Mouse (Mus musculus): Measurements from ENCODE around the gene Itk.

DNA sequence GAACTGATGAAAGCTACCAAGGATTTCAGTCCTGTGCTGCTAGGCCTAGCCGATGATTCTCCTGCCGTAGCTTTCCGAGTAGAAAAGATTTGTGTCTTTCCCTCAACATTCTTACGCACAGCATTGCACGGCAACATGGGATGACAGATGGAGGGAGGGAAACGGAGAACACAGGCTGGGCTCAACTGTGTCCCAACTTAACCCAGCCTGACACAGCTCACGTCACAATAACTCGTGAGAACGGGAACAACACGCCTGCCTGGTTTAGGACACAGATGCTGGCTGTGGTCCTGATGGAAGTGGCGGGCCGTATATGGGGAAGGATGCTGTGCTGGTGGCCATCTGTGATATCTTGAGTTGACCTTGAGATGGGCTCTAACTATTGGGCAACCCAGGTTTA lies 110.6 kb downstream of the Itk start:
- TF ChIP-seq POLR2A (IDR thresholded peaks at IDR 0.05; ENCODE audit: insufficient read depth, low read depth, low read length) (no peak), CTCF (IDR thresholded peaks at IDR 0.05; ENCODE audit: insufficient read depth, low read depth, low read length) (no peak)

All from olfactory bulb, adult 2 months (tissue).